Mouse (Mus musculus): ENCODE data around the gene Fezf1. TPM values are rescaled to one million over a fixed set of nuclear protein-coding genes. Genes with fewer than 3 reads are reported as not detected.
A peak's percentile ranks its signal among the peaks of the same experiment; 100 is the strongest.

The Fezf1 gene
- polyA plus RNA-seq, 1 experiment from 2014 or later, result not detected

DNA sequence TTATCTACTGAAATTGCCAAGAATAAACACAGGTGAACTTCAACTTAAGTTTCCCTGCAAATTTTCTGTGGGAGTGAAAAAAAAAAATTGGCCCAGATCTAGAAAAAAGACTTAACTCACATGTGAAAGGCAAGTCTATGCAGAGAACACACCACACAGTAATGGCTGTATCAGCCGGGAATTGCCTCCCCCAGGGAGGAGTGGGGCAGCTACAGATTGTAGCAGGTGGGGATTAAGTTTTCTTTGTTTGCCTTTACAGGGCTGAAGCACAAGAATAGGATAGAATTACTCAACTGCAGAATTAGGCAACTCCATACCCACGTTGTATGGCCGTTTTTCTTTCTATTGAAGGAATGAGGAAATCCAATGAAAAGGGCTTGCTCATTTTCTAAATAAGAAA, 36.7 kb downstream of the Fezf1 start:
- H3K4me2 ChIP-seq (ENCODE audit: low read depth, low read length), result no peak overlapping the region
- H3K4me1 ChIP-seq (ENCODE audit: control insufficient read depth, insufficient read depth, low read length), result no peaks in the 10 kb centered on the region
- WGBS, result 46% methylated on average over 3 of the region's 3 CpGs
- peak; percentile 29; the same call in 1 of the 2 replicates for ATAC-seq (ENCODE audit: insufficient read depth, low FRiP score)
- no peaks in the 10 kb centered on the region for H3K27me3 ChIP-seq (ENCODE audit: control insufficient read depth, insufficient read depth, low read length)
- no peaks in the 10 kb centered on the region for H3K9me3 ChIP-seq (replicated peaks; ENCODE audit: control insufficient read depth, low read length)
- H3K9ac ChIP-seq (ENCODE audit: low read length), result no peak overlapping the region
- H3K27ac ChIP-seq (ENCODE audit: low read length), result no peak overlapping the region
- H3K4me3 ChIP-seq (replicated peaks; ENCODE audit: low read length), result no peak overlapping the region
- H3K36me3 ChIP-seq (ENCODE audit: control insufficient read depth, insufficient read depth, low read length), result no peaks in the 10 kb centered on the region

DNA sequence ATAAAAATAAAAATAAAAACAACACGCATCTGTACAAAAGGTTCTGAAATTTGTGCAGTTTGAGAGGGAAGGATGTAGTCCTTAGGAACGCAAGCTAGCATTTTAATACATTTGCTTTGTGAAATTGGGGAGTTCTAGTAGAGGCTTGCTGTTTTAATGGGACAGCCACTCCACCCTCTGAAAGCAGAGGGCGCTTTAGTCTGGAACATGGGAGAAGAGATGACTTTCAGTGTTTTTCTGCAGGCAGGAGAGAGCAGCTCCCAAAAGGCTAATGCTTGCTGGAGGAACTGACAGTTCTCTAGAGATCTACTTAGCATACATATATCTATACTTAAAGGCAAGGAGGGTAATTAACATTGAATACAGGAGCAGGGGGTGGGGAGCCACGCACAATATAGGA, 40.4 kb downstream of the Fezf1 start:
- Histone ChIP-seq H3K9ac (ENCODE audit: low read length) (no peak overlapping the region), H3K4me3 (replicated peaks; ENCODE audit: low read length) (no peak overlapping the region), H3K4me1 (ENCODE audit: control insufficient read depth, insufficient read depth, low read length) (no peaks in the 10 kb centered on the region), H3K36me3 (ENCODE audit: control insufficient read depth, insufficient read depth, low read length) (no peaks in the 10 kb centered on the region), H3K27me3 (ENCODE audit: control insufficient read depth, insufficient read depth, low read length) (no peaks in the 10 kb centered on the region), H3K27ac (ENCODE audit: low read length) (no peak overlapping the region), H3K4me2 (ENCODE audit: low read depth, low read length) (no peak overlapping the region), H3K9me3 (replicated peaks; ENCODE audit: control insufficient read depth, low read length) (no peaks in the 10 kb centered on the region)
- ATAC-seq (ENCODE audit: insufficient read depth, low FRiP score), result no peak
- 59% methylated on average over 4 of the region's 4 CpGs for WGBS

DNA sequence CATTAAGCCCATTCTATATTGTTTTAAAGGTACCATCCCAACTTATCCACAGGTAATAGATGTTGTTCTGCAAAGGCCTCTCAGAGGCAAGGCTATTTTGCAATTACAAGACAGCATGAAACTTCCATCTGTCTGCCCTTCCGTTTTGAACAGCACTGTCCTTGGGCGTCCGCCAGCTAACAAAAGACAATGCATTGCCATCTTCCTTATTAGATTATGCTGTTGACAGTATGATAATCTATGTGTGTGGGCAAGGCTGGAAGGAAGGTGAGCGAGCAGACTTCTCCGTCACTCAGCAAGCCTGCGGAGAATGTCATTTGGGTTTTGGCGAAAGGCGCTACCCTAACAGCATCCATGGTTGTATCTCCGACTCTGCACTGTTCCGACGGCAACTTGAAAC, 45.5 kb downstream of the Fezf1 start:
- Histone ChIP-seq H3K9me3 (replicated peaks; ENCODE audit: control insufficient read depth, low read length) (no peaks in the 10 kb centered on the region), H3K9ac (ENCODE audit: low read length) (no peak overlapping the region), H3K36me3 (ENCODE audit: control insufficient read depth, insufficient read depth, low read length) (no peaks in the 10 kb centered on the region), H3K4me2 (ENCODE audit: low read depth, low read length) (no peak overlapping the region), H3K27me3 (ENCODE audit: control insufficient read depth, insufficient read depth, low read length) (no peaks in the 10 kb centered on the region), H3K4me1 (ENCODE audit: control insufficient read depth, insufficient read depth, low read length) (no peaks in the 10 kb centered on the region), H3K27ac (ENCODE audit: low read length) (no peak overlapping the region), H3K4me3 (replicated peaks; ENCODE audit: low read length) (no peak overlapping the region)
- ATAC-seq (ENCODE audit: insufficient read depth, low FRiP score), result no peak
- WGBS, result 65% methylated on average over 11 of the region's 11 CpGs

Other genes with a start within 250 kb of the Fezf1 start
- gene Aass, start 115.4 kb downstream of the Fezf1 start, polyA plus RNA-seq (2015; fragmentation: Nextera tagmentation; extraction: Ambion mirVana), result 2.7 and 2.8 TPM in 2 replicates

Data from stomach, embryonic 16.5 days (tissue).